Mouse (Mus musculus) embryonic fibroblast, embryonic 13.5 days (primary cell): ENCODE results near the gene Tmem88. TPM values are rescaled to one million over a fixed set of nuclear protein-coding genes. Genes with fewer than 3 reads are reported as not detected.

Source experiments
- H3K27ac ChIP-seq: 2 replicates; pipeline ENCODE4 v1.5.1; 2012; ENCODE audit warnings: low read length, control low read depth, inconsistent platforms; ENCODE audit not compliant: insufficient read depth
- H3K4me1 ChIP-seq: 2 replicates; pipeline ENCODE4 v1.6.1; 2011; ENCODE audit warnings: low read length; ENCODE audit not compliant: control insufficient read depth, insufficient read depth
- H3K4me3 ChIP-seq: 2 replicates; pipeline ENCODE4 v1.5.1; 2011; ENCODE audit warnings: mild to moderate bottlenecking, control low read depth, low read length; ENCODE audit not compliant: insufficient read depth
- CTCF ChIP-seq: IDR thresholded peaks from 2 replicates; pipeline ENCODE4 v1.5.1; 2011; ENCODE audit warnings: mild to moderate bottlenecking, control low read depth, low read length, moderate library complexity, borderline replicate concordance; ENCODE audit not compliant: insufficient read depth
- POLR2A ChIP-seq: IDR thresholded peaks from 2 replicates; pipeline ENCODE4 v1.6.1; 2011; ENCODE audit warnings: low read depth, mild to moderate bottlenecking, control low read depth, low read length, moderate library complexity
- polyA plus RNA-seq: library from polyadenylated mRNA; stranded (reverse); fragments of >200 nt; gene quantifications from 2 replicates; pipeline ENCODE4 v1.2.4, GENCODE M21; 2011; ENCODE audit warnings: low read depth; ENCODE audit not compliant: missing spikeins, insufficient read length

Tmem88 gene
- polyA plus RNA-seq, 1 experiment, result 9.1 TPM

- Histone ChIP-seq H3K4me1 (peaks cover 7% of the 10 kb centered on the region), H3K27ac (peak overlapping the region; percentile 58), H3K4me3 (no peak overlapping the region)
- TF ChIP-seq POLR2A, result 0 out of 2 replicates have a peak, but pooled peaks have one; percentile 18
- no peak for TF ChIP-seq CTCF
These were observed 15.4 kb downstream of the Tmem88 start for GRCm38 (mm10) chr11:69382478-69383105.

DNA sequence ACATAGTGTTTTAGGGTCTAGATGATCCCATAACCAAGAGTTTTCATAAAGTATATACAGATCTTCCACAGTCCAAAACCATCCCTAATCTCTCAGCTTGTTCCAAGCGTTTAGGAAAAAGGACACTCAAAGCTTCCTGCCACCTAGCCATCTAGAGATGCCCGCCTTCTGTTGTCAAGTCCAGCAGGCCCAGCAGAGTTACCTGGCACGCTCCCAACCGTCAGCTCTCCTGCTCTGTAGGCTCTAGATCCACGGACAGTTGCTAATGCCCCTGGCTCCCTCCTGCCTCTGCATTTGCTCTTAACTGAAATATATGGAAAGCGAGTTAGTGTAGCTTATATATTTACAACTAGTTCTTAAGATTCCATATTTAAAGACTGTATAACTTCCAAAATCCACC is 16.7 kb downstream of the Tmem88 start:
- H3K4me1 ChIP-seq, result peaks cover 7% of the 10 kb centered on the region
- TF ChIP-seq POLR2A (no peak), CTCF (no peak)
- no peak overlapping the region for H3K27ac ChIP-seq
- no peak overlapping the region for H3K4me3 ChIP-seq

- Histone ChIP-seq H3K27ac (no peak overlapping the region), H3K4me1 (peaks cover 7% of the 10 kb centered on the region), H3K4me3 (no peak overlapping the region)
- no peak for TF ChIP-seq POLR2A
- no peak for TF ChIP-seq CTCF
These were observed 18.4 kb downstream of the Tmem88 start for GRCm38 (mm10) chr11:69379600-69379999.

DNA sequence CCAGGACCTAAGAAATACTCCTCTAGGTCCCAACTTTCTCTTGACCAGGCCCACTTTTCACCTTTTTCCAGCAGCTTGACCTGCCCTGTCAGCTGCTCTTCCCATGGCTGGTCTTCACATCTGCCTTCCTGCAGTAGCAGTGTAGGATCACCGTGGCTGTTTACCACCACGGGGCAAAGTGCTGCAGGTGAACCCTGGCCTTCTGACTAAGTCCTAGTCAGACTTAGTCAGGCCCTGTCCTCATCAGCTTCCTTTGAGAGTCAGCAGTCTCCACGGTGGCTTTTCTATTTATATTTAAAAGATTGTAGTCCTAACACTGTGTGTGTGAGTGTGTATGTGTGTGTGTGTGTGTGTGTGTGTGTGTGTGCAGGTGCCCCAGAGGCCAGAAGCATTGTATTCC is 20.3 kb downstream of the Tmem88 start:
- TF ChIP-seq POLR2A (no peak), CTCF (no peak)
- Histone ChIP-seq H3K27ac (no peak overlapping the region), H3K4me1 (peaks cover 3% of the 10 kb centered on the region; the same call in 1 of the 2 replicates), H3K4me3 (no peak overlapping the region)

DNA sequence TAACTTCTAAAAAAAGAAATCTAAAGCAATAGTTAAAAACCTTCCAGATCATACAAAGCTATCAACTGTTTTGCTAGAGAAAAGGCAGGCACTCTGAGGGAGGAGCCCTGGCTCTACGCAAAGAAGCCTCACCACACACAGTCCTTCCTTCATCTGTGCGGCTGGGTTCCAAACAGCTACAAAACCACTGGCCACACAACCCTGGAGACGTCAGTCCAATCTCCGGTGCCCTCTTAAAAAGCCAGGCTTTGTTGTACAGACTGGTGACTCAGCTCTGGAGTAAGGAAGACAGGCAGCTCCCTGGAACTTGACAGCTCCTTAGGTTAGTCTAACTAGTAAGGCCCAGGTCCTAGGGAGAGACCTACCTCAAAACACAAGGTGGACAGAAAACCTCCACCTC is 22.4 kb downstream of the Tmem88 start:
- peaks cover 4% of the 10 kb centered on the region for H3K4me1 ChIP-seq
- no peak for TF ChIP-seq POLR2A
- no peak overlapping the region for H3K4me3 ChIP-seq
- H3K27ac ChIP-seq, result no peak overlapping the region

GRCm38 (mm10) chr11:69373223-69373965 is 24.6 kb downstream of the Tmem88 start:
- H3K4me1 ChIP-seq, result peaks cover 5% of the 10 kb centered on the region
- no peak overlapping the region for H3K27ac ChIP-seq
- TF ChIP-seq POLR2A (no peak), CTCF (no peak)
- H3K4me3 ChIP-seq, result no peak overlapping the region

GRCm38 (mm10) chr11:69372780-69373170 is 25.3 kb downstream of the Tmem88 start:
- TF ChIP-seq CTCF, result no peak
- TF ChIP-seq POLR2A, result no peak
- peaks cover 5% of the 10 kb centered on the region for H3K4me1 ChIP-seq
- no peak overlapping the region for H3K4me3 ChIP-seq
- H3K27ac ChIP-seq, result no peak overlapping the region

GRCm38 (mm10) chr11:69372056-69372779 is 25.8 kb downstream of the Tmem88 start:
- H3K4me3 ChIP-seq, result no peak overlapping the region
- TF ChIP-seq CTCF (no peak), POLR2A (no peak)
- peaks cover 5% of the 10 kb centered on the region for H3K4me1 ChIP-seq
- no peak overlapping the region for H3K27ac ChIP-seq

- TF ChIP-seq CTCF, result no peak
- TF ChIP-seq POLR2A, result no peak
- Histone ChIP-seq H3K27ac (no peak overlapping the region), H3K4me1 (peaks cover 5% of the 10 kb centered on the region), H3K4me3 (no peak overlapping the region)
These were observed 26.4 kb downstream of the Tmem88 start for GRCm38 (mm10) chr11:69371601-69372000.

GRCm38 (mm10) chr11:69370817-69371215 is 27.2 kb downstream of the Tmem88 start:
- TF ChIP-seq CTCF (no peak), POLR2A (peak; percentile 19; the same call in 1 of the 2 replicates)
- H3K27ac ChIP-seq, result peak overlapping the region; percentile 94
- peaks cover 7% of the 10 kb centered on the region for H3K4me1 ChIP-seq
- peak overlapping the region; percentile 13; the same call in 1 of the 2 replicates for H3K4me3 ChIP-seq
